Mouse (Mus musculus): ENCODE measurements around the gene Hsd17b6.
A peak's percentile ranks its signal among the peaks of the same experiment; 100 is the strongest.

Gene Hsd17b6

DNA sequence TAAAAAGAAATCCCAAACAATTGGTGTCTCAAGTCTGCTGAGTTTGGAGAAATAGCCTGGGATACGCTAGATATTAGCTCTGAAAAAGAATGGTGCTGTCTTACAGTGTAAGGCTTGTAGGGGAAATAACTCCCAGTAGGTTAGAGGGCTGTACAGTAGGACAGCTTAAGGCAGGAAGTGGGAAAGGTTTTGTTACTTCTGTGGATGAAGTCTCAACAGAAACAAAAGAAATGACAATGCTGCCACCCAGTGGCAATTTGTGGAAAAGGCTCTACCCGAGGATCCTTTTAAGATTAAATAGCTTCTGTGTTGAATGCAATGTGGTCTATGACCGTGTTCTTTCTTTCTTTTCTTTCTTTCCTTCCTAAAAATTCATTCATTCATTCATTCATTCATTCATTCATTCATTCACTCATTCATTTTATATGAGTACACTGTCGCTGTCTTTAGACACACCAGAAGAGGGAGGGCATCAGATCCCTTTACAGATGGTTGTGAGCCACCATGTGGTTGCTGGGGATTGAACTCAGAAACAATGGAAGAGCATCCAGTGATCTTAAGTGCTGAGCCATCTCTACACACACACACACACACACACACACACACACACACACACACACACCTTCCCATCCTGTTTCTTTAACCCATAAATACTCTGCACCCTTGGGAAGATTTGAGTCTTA, 937 bp upstream of the Hsd17b6 start:
- peak; percentile 82 for DNase-seq (ENCODE audit: extremely low spot score, low spot score)

GRCm38 (mm10) chr10:128005479-128005878, 1.9 kb downstream of the Hsd17b6 start:
- no peak for DNase-seq (ENCODE audit: extremely low spot score, low spot score)

- DNase-seq (ENCODE audit: extremely low spot score, low spot score) = no peak
These were observed 2.5 kb downstream of the Hsd17b6 start for GRCm38 (mm10) chr10:128004918-128005317.

- no peak for DNase-seq (ENCODE audit: extremely low spot score, low spot score)
These were observed 4.1 kb downstream of the Hsd17b6 start for GRCm38 (mm10) chr10:128003281-128003801.

DNA sequence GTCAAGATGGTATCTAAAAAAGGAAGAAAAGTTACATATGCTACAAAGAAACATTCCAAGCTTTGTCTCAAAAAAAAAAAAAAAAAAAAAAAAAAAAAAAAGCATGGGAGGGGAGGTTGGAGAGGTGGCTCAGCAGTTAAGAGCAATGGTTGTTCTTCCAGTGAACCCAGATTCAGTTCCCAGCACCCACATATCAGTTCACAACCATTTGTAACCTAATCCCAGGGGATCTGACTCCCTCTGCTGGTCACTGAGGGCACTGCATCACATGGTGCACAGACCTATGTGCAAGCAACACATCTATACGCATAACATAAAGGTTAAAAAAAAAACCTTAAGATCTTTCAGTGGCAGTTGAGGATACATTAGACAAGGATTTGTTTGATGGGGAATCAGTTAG, 9.2 kb downstream of the Hsd17b6 start:
- no peak for DNase-seq (ENCODE audit: extremely low spot score, low spot score)

GRCm38 (mm10) chr10:127996690-127997089, 10.7 kb downstream of the Hsd17b6 start:
- no peak for DNase-seq (ENCODE audit: extremely low spot score, low spot score)

DNA sequence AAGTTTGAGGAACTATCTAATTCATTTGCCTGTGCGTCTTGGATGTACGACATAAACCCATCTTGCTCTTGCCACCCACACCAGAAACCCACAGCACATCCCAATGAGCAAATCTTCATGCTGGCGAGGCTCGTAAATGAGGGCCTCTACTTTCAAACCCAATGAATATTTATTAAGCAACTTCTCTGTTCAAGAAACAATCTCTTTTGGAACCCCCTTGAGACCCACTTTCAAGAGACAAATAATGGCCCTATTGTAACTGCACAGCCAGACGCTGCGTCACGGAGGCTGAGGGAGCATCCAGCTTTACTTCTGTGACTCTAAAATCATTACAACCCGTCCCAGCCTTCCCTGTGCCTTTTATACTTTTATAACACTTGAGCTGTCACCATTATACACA, 21.8 kb downstream of the Hsd17b6 start:
- DNase-seq (ENCODE audit: extremely low spot score, low spot score) = no peak

GRCm38 (mm10) chr10:127984650-127985049, 22.8 kb downstream of the Hsd17b6 start:
- DNase-seq (ENCODE audit: extremely low spot score, low spot score) = no peak

DNA sequence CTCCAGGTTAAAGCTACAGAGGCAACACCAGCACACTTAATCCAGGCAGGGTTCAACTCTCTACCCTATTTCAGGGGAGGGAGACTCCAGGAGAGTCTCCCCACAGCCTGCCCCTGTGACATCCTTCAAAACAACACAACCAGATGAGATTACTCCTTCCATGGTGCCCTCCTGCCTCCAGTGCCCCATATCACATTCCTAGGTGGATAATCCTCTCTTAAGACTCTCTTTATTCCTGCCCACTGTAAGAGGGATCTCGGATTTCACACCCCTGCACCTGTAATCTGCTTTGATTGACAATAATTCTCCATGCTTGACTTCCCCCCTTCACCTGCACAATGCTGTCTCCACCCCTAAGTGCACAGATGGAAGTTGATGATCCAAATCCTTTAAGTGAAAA, 31.9 kb downstream of the Hsd17b6 start:
- DNase-seq (ENCODE audit: extremely low spot score, low spot score) = no peak

GRCm38 (mm10) chr10:127974062-127974461, 33.3 kb downstream of the Hsd17b6 start:
- no peak for DNase-seq (ENCODE audit: extremely low spot score, low spot score)

DNA sequence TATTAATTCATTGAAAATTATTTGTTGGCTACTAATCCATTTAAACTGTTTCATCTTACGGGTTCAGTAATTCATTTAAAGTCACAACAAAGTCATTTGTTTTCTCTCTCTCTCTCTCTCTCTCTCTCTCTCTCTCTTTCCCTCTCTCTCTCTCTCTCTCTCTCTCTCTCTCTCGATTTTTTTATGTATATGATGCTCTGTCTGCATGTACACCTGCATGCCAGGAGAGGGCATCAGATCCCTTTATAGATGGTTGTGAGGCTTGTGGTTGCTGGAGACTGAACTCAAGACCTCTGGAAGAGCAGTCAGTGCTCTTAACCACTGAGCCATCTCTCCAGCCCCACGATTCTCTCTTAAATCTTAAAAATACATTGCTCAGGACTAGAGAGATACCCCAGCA, 36.3 kb downstream of the Hsd17b6 start:
- no peak for DNase-seq (ENCODE audit: extremely low spot score, low spot score)

- no peak for DNase-seq (ENCODE audit: extremely low spot score, low spot score)
These were observed 37.0 kb downstream of the Hsd17b6 start for GRCm38 (mm10) chr10:127970359-127970831.

- DNase-seq (ENCODE audit: extremely low spot score, low spot score) = no peak
These were observed 37.6 kb downstream of the Hsd17b6 start for GRCm38 (mm10) chr10:127969820-127970219.

DNA sequence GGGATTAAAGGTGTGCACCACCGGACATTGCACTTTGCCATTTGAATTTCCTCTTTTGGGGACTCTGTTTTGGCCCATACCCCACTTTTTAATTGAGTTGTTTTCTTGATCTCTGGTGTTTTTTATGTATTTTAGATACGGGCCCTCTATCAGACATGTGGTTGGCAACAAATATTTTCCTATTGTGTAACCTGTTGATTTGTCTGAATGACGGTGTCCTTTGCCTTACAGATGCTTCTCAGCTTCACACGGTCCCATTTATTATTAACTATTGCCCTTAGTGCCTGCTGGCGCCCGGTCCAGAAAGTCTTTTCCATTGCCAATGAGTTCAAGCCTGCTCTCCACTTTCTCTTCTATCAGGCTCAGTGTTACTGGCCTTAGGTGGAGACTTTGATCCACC, 40.9 kb downstream of the Hsd17b6 start:
- DNase-seq (ENCODE audit: extremely low spot score, low spot score) = no peak

- DNase-seq (ENCODE audit: extremely low spot score, low spot score) = no peak
These were observed 43.4 kb downstream of the Hsd17b6 start for GRCm38 (mm10) chr10:127964004-127964403.

DNA sequence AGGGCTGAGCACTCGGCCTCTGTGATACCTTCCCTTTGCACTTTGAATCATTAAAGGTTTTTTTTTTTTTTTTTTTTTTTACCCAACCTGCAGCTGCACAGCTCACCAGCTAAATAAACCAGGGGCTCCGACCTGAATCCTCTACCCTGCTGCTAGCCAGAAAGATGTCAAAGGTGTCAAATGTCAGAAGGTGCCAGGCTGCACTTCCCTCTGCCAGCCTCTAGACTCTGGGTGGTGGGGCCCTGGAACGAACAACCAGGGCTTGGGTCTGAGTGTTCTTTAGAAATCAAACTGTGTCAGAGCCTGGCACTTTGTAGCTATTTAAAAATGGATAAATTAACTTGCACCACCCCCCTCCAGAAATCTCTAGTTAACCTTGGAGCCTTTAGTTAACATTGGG, 45.0 kb downstream of the Hsd17b6 start:
- no peak for DNase-seq (ENCODE audit: extremely low spot score, low spot score)

DNA sequence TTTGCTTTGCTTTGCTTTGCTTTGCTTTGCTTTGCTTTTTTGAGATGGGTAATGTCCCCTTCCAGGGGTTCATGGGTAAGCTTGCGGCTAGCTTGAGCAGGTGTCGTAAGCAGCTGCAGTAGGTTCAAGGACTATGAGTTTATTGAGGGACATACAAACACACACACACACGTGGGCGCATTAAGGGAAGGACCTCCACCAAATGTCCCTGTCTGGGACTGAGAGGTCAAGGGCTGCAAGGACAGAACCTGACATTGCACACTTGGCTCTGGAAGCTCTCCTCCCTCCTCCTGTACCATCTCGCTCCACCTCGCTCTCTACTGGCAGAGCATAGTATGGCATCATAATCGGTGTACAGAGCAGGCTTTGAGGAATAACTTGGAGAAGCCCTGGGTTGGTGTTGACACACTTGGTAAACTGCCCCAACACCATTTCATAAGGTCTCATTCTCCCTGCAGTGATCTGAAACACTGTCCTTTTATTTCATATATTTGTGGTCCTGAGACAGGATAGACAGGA, 48.2 kb downstream of the Hsd17b6 start:
- no peak for DNase-seq (ENCODE audit: extremely low spot score, low spot score)

DNA sequence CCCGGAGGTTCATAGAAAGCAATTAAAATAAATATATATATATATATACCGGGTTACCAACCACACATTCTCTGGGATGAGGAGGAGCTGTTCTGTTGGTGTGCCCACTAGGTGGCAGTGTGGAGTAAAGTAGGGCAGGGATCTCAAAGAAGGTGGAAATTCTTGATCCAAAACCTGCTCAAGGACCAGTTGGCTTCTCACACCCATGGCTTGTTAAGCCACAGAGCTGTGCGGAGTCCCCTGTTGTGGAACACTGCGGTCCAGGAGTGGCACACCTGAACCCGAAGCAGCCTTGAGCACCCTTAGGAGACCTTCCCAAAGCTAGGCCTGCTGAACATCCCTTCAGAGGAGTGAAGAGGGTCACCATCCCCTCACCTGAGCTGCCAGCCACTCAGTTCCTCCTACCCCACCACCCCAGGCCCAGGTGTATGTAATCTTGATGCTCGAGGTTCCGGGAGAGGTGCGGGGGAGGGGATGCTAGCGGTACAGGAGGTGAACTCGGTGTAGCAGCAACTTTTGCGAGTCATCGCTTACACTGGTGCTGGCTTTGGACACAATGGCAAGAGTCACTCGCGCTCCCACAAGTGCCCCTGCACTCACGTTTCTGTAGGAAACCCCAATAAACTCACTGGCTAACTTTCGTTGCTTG, 51.1 kb downstream of the Hsd17b6 start:
- DNase-seq (ENCODE audit: extremely low spot score, low spot score) = peak; percentile 73

DNA sequence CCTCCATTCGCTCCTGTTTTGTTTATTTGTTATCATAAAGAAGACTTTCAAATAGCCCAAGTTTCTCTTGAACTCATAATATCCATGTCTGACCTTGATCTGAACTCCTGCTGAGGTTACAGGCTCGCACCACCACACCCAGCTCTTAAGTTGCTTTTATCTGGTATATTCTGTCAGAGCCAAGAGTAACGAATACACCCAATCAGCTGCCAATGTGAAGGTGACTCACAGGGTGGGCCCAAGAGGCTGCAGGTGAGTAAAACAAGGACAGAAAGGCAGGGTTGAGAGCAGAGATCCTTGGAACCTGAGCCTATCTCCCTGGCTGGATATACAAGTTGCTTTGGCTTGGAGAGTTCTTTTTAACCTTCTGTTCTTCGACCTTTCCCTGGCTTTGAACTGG, 52.4 kb downstream of the Hsd17b6 start:
- no peak for DNase-seq (ENCODE audit: extremely low spot score, low spot score)

GRCm38 (mm10) chr10:127951821-127952220, 55.6 kb downstream of the Hsd17b6 start:
- DNase-seq (ENCODE audit: extremely low spot score, low spot score) = no peak

DNA sequence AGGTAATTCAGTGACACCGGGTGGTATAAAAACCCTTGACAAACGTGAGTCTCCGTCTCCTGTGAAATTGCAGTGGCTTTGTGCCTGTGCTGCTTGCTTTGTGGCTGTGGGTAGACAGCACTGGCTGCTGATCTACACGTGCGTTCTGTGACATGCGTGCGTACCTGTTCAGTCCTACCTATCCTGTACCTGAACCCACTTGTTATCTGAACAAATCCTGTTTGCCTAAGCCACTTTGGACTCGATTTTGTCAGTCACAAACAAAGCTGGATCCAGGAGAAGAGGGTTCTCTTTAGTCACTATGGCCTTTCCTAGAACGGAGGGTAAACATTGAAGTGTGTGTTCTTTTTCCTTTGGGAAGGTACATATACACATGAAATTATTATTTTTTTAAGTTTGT, 56.0 kb downstream of the Hsd17b6 start:
- no peak for DNase-seq (ENCODE audit: extremely low spot score, low spot score)

GRCm38 (mm10) chr10:127949596-127950130, 57.7 kb downstream of the Hsd17b6 start:
- no peak for DNase-seq (ENCODE audit: extremely low spot score, low spot score)
